Mouse (Mus musculus): ENCODE data around the gene Sorbs1. TPM values are rescaled to one million over a fixed set of nuclear protein-coding genes. Genes with fewer than 3 reads are reported as not detected.

The Sorbs1 gene
- total and polyA plus RNA-seq, 3 experiments: 2.1 to 6.2 (median 3.6) TPM

DNA sequence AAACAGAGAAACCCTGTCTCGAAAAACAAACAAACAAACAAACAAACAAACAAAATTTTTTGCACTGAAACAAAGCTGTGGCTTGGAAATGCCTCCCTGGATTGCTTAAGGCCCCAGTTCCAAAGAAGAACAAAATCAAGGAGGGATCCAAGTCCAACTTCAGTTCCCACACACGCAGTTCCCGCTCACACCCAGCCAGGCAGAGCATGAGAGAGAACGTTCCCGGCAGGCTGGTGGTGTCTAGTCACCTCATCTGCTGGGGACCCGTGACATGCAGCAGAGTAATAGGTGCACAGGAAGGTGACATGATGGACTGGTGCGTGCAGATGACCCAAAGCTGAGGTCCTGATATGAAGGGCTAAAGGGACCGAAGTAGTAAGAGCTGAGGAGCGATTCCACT is 49.2 kb downstream of the Sorbs1 start:
- no peak for DNase-seq (ENCODE audit: extremely low read depth)
- Histone ChIP-seq H3K27ac (ENCODE audit: insufficient read depth, low read depth) (no peak overlapping the region), H3K4me3 (replicated peaks in 1 of 3; ENCODE audit: low read depth in 2 of 3, low read length in 2 of 3, poor library complexity in 1 of 3) (no peak overlapping the region), H3K4me1 (ENCODE audit: control insufficient read depth in 1 of 2, insufficient read depth in 2 of 2) (no peaks in the 10 kb centered on the region), H3K4me2 (ENCODE audit: insufficient read depth, low read depth, poor library complexity, severe bottlenecking) (no peak overlapping the region), H3K9me3 (replicated peaks; ENCODE audit: low read length) (no peaks in the 10 kb centered on the region), H3K27me3 (replicated peaks) (no peaks in the 10 kb centered on the region), H3K36me3 (replicated peaks in 1 of 2; ENCODE audit: control insufficient read depth in 1 of 2, insufficient read depth in 1 of 2, low read length in 1 of 2) (no peaks in the 10 kb centered on the region), H3K79me2 (replicated peaks; ENCODE audit: control insufficient read depth, extremely low read depth, insufficient read depth, poor library complexity, severe bottlenecking) (no peaks in the 10 kb centered on the region), H3K9ac (ENCODE audit: insufficient read depth, low read depth) (no peak overlapping the region)
- dilution Hi-C loops (cut with MboI; ENCODE audit: extremely low pct_ligation_motif_present, extremely low pct_unique_long_range_greater_than_20kb, low sequenced_read_pairs): no loop called here
- in situ Hi-C loops (cut with MboI; ENCODE audit: low pct_ligation_motif_present, low pct_unique_long_range_greater_than_20kb, low sequenced_read_pairs): no loop called here
- TF ChIP-seq RCOR1 (conservative IDR thresholded peaks at IDR 0.05; ENCODE audit: low read depth, low read length) (no peak), ZC3H11A (IDR thresholded peaks at IDR 0.05; ENCODE audit: low read depth, low read length) (no peak), PAX5 (IDR thresholded peaks at IDR 0.05; ENCODE audit: low read length) (no peak), CTCF (conservative IDR thresholded peaks at IDR 0.05 in 1 of 2, IDR thresholded peaks at IDR 0.05 in 1 of 2; ENCODE audit: low read depth in 2 of 2, low read length in 2 of 2) (no peak), ETS1 (conservative IDR thresholded peaks at IDR 0.05; ENCODE audit: low read depth, low read length) (no peak), MAFK (IDR thresholded peaks at IDR 0.05; ENCODE audit: insufficient replicate concordance, low read length) (no peak), MXI1 (IDR thresholded peaks at IDR 0.05; ENCODE audit: low read depth, low read length) (no peak), SIN3A (IDR thresholded peaks at IDR 0.05; ENCODE audit: low read length) (no peak)

DNA sequence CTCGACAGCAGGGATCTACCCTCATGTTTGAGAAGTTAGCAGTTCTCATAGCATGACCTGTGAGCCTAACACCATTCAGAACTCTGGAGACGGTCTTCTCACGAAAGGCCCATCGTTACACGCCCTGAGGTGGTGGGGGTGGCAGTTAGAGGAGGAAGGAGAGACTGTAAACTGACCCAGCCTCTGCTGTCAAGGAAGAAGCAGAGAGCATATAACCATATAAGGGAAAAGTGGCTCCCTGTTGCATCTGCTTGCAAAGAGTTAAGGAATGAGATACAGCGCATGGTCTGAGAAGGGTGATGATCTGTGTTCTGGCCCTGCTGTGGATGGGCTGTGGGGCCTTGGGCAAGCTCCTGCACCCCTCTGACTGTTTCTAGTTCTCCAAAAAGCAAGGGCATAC is 50.7 kb downstream of the Sorbs1 start:
- no peak for DNase-seq (ENCODE audit: extremely low read depth)
- Histone ChIP-seq H3K4me1 (ENCODE audit: control insufficient read depth in 1 of 2, insufficient read depth in 2 of 2) (no peaks in the 10 kb centered on the region), H3K36me3 (replicated peaks in 1 of 2; ENCODE audit: control insufficient read depth in 1 of 2, insufficient read depth in 1 of 2, low read length in 1 of 2) (no peaks in the 10 kb centered on the region), H3K27ac (ENCODE audit: insufficient read depth, low read depth) (no peak overlapping the region), H3K79me2 (replicated peaks; ENCODE audit: control insufficient read depth, extremely low read depth, insufficient read depth, poor library complexity, severe bottlenecking) (no peaks in the 10 kb centered on the region), H3K27me3 (replicated peaks) (no peaks in the 10 kb centered on the region), H3K9me3 (replicated peaks; ENCODE audit: low read length) (no peaks in the 10 kb centered on the region), H3K4me3 (replicated peaks in 1 of 3; ENCODE audit: low read depth in 2 of 3, low read length in 2 of 3, poor library complexity in 1 of 3) (no peak overlapping the region), H3K9ac (ENCODE audit: insufficient read depth, low read depth) (no peak overlapping the region), H3K4me2 (ENCODE audit: insufficient read depth, low read depth, poor library complexity, severe bottlenecking) (no peak overlapping the region)
- in situ Hi-C loops (cut with MboI; ENCODE audit: low pct_ligation_motif_present, low pct_unique_long_range_greater_than_20kb, low sequenced_read_pairs): no loop called here
- dilution Hi-C loops (cut with MboI; ENCODE audit: extremely low pct_ligation_motif_present, extremely low pct_unique_long_range_greater_than_20kb, low sequenced_read_pairs): no loop called here
- no peak for TF ChIP-seq UBTF (IDR thresholded peaks at IDR 0.05; ENCODE audit: low read depth, low read length)
- TF ChIP-seq PAX5 (IDR thresholded peaks at IDR 0.05; ENCODE audit: low read length): no peak
- TF ChIP-seq CTCF (conservative IDR thresholded peaks at IDR 0.05 in 1 of 2, IDR thresholded peaks at IDR 0.05 in 1 of 2; ENCODE audit: low read depth in 2 of 2, low read length in 2 of 2): no peak
- TF ChIP-seq ZNF384 (IDR thresholded peaks at IDR 0.05; ENCODE audit: low read depth, low read length): no peak
- no peak for TF ChIP-seq SIN3A (IDR thresholded peaks at IDR 0.05; ENCODE audit: low read length)
- TF ChIP-seq RAD21 (IDR thresholded peaks at IDR 0.05; ENCODE audit: low read depth, low read length): no peak
- no peak for TF ChIP-seq ELF1 (IDR thresholded peaks at IDR 0.05; ENCODE audit: low read depth, low read length)
- no peak for TF ChIP-seq TBP (conservative IDR thresholded peaks at IDR 0.05; ENCODE audit: low read depth, low read length)
- TF ChIP-seq ZKSCAN1 (IDR thresholded peaks at IDR 0.05; ENCODE audit: borderline replicate concordance, low read depth, low read length): no peak
- TF ChIP-seq GABPA (IDR thresholded peaks at IDR 0.05; ENCODE audit: insufficient replicate concordance, low read depth, low read length): no peak
- TF ChIP-seq MXI1 (IDR thresholded peaks at IDR 0.05; ENCODE audit: low read depth, low read length): no peak

All from CH12.LX (cell line).